Mouse (Mus musculus) liver, embryonic 14.5 days (tissue): ENCODE measurements at regions not wholly inside any gene's neighbourhood (a gene's known extent, or its start where the extent isn't known, plus 50 kb on each side); places are given as distances from the start of the nearest gene placed in this dataset.

ENCODE experiments used
- CTCF ChIP-seq: IDR thresholded peaks from 2 replicates; pipeline ENCODE4 v1.5.1; 2016; ENCODE audit warnings: antibody characterized with exemption, low read depth, control low read depth
- EP300 ChIP-seq: IDR thresholded peaks from 2 replicates; pipeline ENCODE4 v1.6.1; 2016; ENCODE audit warnings: antibody characterized with exemption, low read depth

GRCm38 (mm10) chr13:81965431-81965830 lies 182.6 kb downstream of the Cetn3 start:
- TF ChIP-seq CTCF (no peak), EP300 (no peak)
